Mouse (Mus musculus): ENCODE data around the gene Ear14.

DNA sequence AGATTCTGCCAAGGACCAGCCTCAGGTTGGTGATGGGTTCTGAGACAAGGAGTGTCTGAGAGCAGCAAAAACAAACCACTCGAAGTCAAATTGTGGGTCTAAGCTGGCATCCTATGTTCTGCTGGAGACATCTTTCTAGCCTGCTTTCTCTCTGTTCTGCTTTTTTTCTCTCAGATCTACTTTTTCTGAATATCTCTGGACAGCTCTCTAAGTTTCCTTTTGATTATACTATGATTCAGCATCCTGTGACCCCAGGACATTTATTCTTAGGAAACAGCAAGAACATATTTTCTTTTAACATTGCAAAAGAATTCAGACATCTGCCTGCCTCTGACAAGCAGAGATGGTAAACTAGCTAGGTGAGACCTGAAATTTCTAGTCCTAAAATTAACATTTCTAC lies 50.4 kb downstream of the Ear14 start:
- TF ChIP-seq E2F4 (IDR thresholded peaks at IDR 0.05; ENCODE audit: insufficient read depth), result no peak
- no peak for TF ChIP-seq POLR2A (IDR thresholded peaks at IDR 0.05; ENCODE audit: insufficient read length, low read depth)
- no peak for TF ChIP-seq MYOD1 (IDR thresholded peaks at IDR 0.05; ENCODE audit: control insufficient read depth in 1 of 3, insufficient read length in 2 of 3, low read depth in 2 of 3)

Measured in myocyte (in vitro differentiated cells).